Mouse (Mus musculus): Measurements from ENCODE around the gene Pcp2. TPM values are rescaled to one million over a fixed set of nuclear protein-coding genes. Genes with fewer than 3 reads are reported as not detected.

The Pcp2 gene
- total RNA-seq, 4 experiments from 2014 or later: not detected

Other genes starting within 250 kb of the Pcp2 start
- gene Arhgef18, start 232.5 kb downstream of the Pcp2 start, total RNA-seq (2022): 10 to 100 TPM; 44.6 to 48.1 (median 47.0) TPM
- gene Pex11g, start 157.9 kb downstream of the Pcp2 start, total RNA-seq (2022): 10 to 100 TPM; 10.4 to 20.2 (median 12.1) TPM
- under 1 TPM in 2 of 4 experiments, not detected in 2; 0.28 to 0.46 TPM for gene Tex45, start 154.7 kb downstream of the Pcp2 start, total RNA-seq (2022)
- gene Zfp358, start 132.4 kb downstream of the Pcp2 start, total RNA-seq (2022): 10 to 100 TPM; 20.6 to 22.9 (median 21.7) TPM
- gene Mcoln1, start 125.1 kb downstream of the Pcp2 start, total RNA-seq (2022): 10 to 100 TPM; 45.0 to 82.0 (median 60.3) TPM
- gene Pnpla6, start 110.2 kb downstream of the Pcp2 start, total RNA-seq (2022): 10 to 100 TPM; 49.3 to 73.9 (median 63.2) TPM
- gene C330021F23Rik, start 57.6 kb downstream of the Pcp2 start, total RNA-seq (2022): not detected
- 10 to 100 TPM in 2 of 4 experiments, 1 to 10 TPM in 2; 4.7 to 15.5 (median 10.0) TPM for gene Camsap3, start 38.3 kb downstream of the Pcp2 start, total RNA-seq (2022)
- gene Xab2, start 4.2 kb downstream of the Pcp2 start, total RNA-seq (2022): 10 to 100 TPM; 37.2 to 44.3 (median 42.5) TPM
- 100 to 1,000 TPM in 1 of 4 experiments, 10 to 100 TPM in 3; 86.7 to 108 (median 94.2) TPM for gene Pet100, start 4.0 kb downstream of the Pcp2 start, total RNA-seq (2022)
- 100 to 1,000 TPM in 2 of 4 experiments, 10 to 100 TPM in 2; 76.2 to 107 (median 99.8) TPM for gene Stxbp2, start 5.4 kb upstream of the Pcp2 start, total RNA-seq (2022)
- gene Retn, start 30.2 kb upstream of the Pcp2 start, total RNA-seq (2022): 100 to 1,000 TPM in 3 of 4 experiments, 10 to 100 TPM in 1; 50.2 to 152 (median 108) TPM
- under 1 TPM in 3 of 4 experiments, not detected in 1; 0.17 to 0.40 (median 0.26) TPM for gene Mcemp1, start 40.2 kb upstream of the Pcp2 start, total RNA-seq (2022)
- gene Fcor, start 46.8 kb upstream of the Pcp2 start, total RNA-seq (2022): 10 to 100 TPM in 3 of 4 experiments, 1 to 10 TPM in 1; 8.1 to 26.3 (median 22.4) TPM
- 10 to 100 TPM; 21.0 to 23.6 (median 22.5) TPM for gene Trappc5, start 50.8 kb upstream of the Pcp2 start, total RNA-seq (2022)
- under 1 TPM; 0.12 to 0.54 (median 0.45) TPM for gene Fcer2a, start 68.6 kb upstream of the Pcp2 start, total RNA-seq (2022)
- not detected for gene Clec4g, start 95.1 kb upstream of the Pcp2 start, total RNA-seq (2022)
- 1 to 10 TPM in 2 of 4 experiments, under 1 TPM in 1, not detected in 1; 0.28 to 1.4 (median 1.2) TPM for gene Cd209a, start 123.4 kb upstream of the Pcp2 start, total RNA-seq (2022)
- not detected for gene Cd209e, start 228.8 kb upstream of the Pcp2 start, total RNA-seq (2022)

All from adrenal gland, adult 8-10 months (tissue).